Mouse (Mus musculus): ENCODE data around the gene Gtf2h1.

DNA sequence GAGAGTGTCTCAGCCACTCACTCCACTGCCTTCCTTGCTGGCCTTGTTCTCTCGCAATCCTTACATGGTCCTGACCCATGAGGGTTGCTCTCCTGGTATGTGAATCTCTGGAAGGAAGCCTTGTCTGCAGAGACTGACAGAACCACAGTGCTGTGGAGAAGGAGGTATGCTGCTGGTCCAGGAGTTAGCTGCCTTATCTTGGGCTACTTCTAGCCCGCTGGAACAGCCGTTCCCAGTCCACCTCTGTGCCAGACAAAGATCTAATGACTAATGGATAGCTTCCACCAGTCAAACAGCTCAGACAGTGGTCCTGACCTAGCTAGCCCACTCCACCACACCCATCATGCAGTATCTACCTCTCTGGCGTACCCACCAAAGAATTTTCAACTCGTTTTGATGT lies 40.5 kb downstream of the Gtf2h1 start:
- TF ChIP-seq POLR2A (IDR thresholded peaks at IDR 0.05; ENCODE audit: low read depth, low read length) (no peak), CTCF (IDR thresholded peaks at IDR 0.05; ENCODE audit: extremely low read depth, insufficient read length, insufficient replicate concordance, low read depth, low read length) (no peak)
